Mouse (Mus musculus) lung, postnatal 14 days (tissue): Measurements from ENCODE around the gene Srd5a3.
"Not testable (repeated sequence)": the region's sequence is repeated elsewhere in the genome, so short reads cannot be mapped to it uniquely, and the experiment has no call there.

ENCODE experiments used
- DNase-seq: peaks from one replicate; pipeline ENCODE4 v3.0.0; 2021

Srd5a3 gene

DNA sequence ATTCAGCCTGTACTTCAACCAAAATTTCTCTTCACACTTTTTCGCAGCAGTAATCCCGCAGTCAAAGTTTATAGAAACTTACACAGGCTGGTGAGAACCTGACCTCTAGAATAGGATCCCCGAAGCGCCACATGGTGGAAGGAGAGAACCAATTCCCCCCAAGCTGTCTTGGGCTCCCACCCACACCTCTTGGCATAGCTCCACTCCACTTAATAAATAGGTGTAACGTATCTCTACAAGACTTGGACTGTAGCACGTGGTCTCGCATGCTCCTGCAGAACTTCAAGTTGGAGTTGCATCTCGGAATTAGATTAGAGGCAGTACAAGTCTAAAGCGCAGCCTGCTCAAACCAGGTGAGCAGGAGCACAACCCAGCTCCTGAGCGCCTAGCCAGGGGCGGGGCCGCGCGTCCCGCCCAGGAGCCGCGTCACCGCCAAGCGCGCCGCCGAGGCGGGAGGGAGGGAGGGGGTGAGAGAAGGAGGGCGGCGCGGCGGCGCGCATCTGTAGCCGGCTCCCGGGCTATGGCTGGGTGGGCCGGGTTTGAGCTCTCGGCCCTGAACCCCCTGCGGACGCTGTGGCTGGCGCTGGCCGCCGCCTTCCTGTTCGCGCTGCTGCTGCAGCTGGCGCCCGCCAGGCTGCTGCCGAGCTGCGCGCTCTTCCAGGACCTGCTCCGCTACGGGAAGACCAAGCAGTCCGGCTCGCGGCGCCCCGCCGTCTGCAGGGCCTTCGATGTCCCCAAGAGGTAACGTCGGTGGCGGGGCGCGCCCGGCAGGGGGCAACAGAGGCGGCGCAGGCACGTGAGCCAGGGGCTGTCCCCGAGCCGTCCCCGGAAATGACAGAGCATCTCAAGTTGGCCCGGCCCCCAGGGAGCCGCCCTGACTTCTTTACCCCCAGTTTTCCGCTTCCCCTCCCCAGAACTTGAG, at the start of gene Srd5a3:
Gene Srd5a3 (plus strand): TSS at position 464 of the 922 bp plus-strand sequence.
- DNase-seq = peak; percentile 99

DNA sequence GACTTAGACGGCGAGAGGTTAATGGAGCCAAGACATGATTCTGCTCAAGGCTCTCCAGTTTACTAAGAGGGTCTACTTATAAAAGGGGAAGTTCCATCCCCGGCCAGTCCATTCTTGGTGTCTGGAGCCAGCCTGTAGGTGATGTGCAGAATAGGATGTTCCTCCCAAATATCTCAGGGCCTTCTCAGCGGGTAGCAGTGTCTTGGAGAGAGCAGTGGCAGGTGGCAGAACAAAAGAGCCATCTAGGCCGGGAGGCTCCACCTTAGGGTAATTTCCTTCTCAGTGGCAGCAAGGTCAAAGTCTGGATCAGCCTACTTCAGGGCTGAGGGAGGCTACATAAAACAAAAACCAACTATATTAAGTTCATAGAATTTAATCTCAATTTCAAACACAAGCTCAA, 36.3 kb upstream of the Srd5a3 start:
- not testable (repeated sequence) for DNase-seq

DNA sequence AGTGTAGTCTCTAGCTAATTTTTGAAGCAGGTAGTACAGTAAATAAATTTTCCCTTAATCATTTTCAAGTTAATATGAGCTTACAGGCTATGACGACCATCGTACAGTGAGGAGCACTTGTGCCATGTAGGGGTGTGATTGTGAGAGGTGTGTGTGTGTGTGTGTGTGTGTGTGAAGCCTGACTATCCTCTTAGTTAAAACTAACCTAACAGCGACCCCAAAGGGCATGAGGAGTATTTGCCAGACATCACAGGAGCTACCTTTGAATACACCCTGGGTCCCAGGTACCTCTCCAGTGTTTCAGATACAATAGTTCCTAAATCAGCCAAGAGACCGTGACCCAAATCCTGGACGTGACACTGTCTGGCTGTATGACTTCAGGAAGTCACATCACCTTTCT, 32.8 kb upstream of the Srd5a3 start:
- DNase-seq = no peak

DNA sequence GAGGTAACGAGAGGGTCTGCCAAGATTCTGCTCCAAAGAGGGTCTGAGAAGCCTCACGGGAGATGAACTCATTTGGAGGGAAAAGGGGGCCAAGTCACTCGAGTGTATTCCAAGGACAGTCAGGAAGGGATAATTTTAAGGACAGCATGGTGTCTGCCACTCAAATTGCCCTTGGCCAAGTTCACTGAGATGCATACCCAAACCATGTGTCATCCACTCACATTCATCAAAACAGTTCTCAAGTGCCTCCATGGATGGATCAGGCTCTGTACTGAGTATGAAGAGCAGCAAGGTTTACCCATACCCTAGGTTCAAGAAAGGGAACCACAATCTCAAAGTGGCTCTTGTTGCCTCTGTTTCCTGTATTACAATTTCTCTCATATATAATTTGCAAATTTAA, 31.6 kb upstream of the Srd5a3 start:
- no peak for DNase-seq

DNA sequence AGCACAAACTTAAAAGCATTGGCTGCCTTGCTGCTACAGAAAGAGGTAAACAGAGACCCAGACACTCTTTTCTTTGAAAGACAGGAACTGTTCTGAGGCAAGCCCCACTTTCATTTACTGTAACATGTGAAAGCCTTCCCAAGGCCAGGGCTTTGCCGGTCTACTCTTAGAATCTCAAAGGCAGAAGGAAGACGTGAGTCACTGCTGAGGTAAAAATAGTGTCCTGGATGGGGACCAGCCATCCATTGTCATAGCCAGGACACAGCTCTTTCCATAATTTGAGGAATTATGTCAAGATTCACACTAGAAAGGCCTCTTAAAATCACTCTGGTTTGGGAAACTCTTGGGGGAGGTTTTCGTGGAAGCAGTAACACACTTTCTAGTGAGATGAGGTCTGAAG, 28.9 kb upstream of the Srd5a3 start:
- no peak for DNase-seq

DNA sequence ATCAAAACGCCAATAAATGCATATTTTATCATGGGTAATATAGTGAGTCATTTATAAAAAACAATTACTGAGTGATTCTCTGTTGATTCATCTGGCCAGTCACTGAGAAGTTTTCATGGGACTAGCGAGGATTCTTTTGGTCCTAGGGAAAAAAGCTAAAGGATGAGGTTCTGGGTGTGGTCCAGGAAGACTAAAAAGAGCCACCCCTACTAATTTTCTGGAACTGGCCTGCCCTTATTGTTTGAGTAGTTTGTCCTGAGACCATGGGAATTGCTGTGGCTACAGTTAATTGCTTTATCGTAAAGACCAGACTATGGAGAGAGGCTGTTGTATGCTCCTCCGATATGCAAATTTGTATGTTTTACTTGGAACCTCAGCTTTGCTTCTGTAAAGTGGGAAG, 28.1 kb upstream of the Srd5a3 start:
- no peak for DNase-seq

DNA sequence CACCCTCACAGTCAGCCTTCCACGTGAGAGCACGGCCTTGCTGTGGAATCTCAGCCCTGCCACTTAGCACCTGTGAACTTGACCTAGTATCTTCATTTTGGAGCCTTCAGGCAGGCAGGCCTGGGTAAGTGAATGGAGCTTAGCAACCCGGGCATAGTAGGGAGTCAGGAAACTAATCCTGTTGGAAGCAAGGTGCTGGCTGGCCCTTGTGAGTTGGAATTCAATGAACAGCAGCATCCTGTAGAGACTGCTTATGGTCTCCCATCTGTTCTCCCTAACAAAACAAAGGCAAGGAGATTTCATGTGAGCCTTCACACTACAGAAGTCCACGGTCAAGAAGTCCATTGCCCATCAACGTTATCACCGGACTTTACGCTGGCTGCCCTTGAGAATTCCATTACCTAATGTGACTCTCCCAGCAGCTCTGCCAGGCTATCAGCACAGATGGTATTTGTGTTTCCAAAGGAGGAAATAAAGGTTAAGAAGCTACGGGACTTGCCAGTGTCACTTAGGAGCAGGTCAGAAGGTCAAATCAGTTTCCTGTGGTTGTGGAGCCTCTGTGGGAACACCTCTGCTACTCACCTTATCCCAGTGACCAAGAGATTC, 24.5 kb upstream of the Srd5a3 start:
- no peak for DNase-seq

DNA sequence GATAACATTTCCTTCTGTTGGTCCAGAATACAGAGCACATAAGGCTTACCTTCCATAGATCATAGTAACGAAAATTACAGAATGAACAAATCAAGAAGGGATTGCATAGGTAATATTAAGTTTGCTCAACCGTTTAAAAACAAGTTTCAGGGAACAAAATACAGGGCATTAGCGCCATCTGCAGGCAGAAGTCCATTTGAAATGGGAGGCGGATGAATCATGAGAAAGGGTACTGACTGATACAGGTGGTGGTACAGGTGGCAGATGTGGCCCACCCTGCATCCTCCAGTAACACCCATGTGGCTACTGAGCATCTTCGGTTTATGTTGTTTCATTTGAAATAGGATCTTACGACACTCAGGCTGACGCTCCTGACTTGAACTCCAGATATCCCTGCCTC, 21.6 kb upstream of the Srd5a3 start:
- peak; percentile 84 for DNase-seq

DNA sequence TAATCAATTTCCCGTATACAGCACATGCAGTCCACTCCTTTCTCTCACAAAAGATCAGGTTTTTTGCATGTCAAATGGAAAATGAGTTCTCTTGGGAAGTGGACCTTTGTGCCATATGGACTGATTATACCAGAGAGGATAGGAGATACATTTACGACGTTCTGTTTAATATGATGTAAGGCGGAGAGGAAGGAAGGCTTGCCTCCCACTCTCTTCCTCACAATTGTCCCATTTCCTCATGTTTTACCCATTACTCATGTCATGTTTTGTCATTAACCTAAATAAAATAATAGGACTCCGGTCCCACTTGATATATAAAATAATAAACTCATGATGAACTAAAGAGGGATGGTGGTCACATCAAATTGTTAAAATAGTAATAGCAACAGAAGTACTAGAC, 19.4 kb upstream of the Srd5a3 start:
- DNase-seq = no peak

DNA sequence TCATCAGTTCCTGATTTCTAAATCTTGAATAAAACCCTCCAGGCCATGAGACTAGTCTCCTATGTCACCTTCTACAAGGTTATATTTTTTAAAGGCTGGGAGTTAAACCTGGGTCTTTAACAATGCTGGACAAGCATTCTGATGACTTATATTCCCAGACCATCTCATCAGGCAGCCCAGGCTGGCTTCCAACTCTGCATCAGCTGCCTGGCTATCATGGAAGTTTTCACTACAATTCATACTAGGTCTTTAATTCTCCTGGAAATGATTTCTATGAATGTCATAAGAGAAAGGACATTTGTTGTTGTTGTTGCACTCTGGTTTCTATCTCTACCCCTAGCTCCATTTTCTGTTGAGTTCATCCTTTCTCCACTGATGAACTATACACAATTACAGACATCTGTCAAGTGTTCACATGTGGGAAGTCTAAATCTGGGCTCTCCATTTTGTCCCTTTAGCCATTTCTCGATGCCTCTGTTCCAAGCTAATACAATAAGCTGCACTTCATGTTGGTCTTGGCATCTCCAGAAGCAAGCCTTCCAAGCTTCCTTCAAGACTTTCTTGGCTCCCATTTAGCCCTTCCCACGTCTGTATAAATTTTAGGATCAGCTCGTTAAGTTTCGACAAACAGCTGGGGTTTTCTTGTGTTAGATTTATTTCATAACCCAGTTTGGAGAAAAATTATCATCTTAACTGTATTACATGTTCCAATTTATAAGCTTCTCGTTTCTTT, 12.3 kb upstream of the Srd5a3 start:
- no peak for DNase-seq

DNA sequence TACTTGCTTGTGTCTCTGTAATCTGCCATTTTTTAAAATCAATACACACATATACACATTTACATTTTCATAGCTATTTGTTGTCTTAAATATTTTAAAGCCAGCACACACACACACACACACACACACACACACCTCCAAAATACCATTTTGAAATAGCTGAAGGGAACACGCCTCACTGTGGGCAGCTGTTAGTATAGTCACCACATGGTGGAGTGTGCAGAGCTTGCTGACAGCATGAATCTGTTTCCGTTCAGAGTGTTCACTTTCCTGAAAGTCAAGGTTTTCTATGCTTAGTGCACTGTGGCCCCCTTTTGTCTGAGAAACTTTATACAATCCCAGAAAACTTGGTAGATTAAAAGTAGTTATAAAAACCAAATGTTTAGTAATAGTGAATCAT, 9.8 kb upstream of the Srd5a3 start:
- no peak for DNase-seq

DNA sequence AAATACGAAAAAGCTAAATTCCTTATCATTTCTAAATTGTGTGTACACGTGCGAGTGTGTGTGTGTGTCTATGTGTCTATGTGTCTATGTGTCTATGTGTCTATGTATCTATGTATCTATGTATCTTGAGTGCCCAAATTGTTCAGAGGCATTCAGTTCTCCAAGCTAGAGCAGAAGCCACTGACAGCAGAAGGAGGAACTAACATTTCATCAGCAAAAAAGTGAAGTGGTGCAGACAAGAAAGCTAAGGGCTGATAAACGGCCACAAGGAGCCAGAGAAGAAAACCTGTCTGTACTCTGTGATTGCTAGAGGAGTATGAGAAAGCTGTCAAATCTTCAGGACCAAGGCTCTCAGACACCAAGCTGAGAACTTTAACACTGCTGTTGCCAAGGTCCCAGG, 8.1 kb upstream of the Srd5a3 start:
- DNase-seq = no peak

DNA sequence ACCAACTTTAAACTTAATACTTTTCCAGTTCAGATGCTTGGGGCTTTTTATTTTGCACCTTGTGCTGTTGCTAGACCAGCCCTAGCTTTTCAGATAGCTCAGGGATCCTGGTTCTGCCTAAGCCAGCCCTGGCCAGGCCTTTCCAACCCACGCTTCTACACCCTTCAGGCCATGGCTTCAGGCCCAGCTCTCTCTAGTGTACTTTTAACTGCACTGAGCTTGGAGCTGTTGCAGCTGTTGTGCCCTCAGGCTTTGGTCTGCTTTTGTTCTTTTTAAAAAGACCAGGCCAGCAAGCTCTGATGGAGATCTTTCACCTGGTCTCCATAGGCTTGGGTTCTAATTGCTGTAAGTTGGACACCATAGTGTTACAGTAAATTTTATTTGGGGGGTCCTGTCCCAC, 4.4 kb upstream of the Srd5a3 start:
- peak; percentile 35 for DNase-seq

DNA sequence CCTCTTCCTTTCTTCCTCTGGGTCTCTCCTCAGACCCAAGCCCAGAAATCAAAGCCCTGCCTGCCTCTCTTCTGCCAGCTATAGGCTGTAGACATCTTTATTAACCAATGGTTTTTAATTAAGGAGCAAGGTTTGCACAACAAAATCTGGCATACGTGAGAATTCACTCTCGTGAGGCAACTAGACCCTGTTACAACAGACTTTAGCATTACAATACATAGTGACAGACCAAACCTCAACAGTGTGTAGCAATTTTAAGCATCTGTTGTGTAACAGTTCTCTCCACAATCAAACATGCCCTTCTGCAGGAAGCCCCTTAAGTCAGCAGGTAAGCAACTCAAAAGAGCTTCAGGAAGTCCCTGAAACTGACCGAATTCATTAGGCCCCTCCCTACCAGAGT, 3.8 kb upstream of the Srd5a3 start:
- DNase-seq = no peak

DNA sequence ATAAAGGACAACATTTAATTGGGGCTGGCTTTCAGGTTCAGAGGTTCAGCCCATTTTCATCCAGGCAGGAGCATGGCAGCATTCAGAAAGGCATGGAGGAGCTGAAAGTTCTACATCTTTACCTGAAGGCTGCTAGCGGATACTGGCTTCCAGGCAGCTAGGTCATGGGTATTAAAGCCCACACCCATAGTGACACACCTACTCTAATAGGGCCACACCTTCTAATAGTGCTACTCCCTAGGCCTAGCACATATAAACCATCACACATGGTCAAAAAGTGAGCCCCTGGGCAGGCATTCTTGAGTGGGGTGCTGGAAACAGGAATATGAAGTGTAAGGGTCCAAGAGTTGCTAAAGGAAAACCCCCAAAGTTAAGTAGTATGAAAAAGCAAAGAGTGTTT, 2.5 kb upstream of the Srd5a3 start:
- DNase-seq = no peak

DNA sequence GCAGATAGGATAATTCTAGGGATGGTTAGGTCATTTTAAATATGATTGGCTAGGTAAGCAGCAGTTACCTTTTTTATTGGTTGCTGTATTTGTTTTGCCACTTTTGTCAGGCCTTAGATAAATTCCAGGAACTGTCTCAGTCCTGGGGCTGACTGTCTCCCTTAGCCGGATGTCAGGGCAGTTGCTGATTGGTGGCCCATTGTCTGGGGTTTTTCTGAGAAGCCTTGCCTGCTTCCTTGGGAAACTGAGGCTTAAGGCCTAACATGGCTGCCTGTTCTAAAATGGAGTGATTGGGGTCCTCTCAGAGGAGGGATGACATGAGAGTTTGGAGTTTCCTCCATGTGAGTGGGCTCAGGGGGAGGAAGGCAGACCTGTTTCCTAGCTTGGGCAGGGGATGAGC, 2.0 kb upstream of the Srd5a3 start:
- no peak for DNase-seq

DNA sequence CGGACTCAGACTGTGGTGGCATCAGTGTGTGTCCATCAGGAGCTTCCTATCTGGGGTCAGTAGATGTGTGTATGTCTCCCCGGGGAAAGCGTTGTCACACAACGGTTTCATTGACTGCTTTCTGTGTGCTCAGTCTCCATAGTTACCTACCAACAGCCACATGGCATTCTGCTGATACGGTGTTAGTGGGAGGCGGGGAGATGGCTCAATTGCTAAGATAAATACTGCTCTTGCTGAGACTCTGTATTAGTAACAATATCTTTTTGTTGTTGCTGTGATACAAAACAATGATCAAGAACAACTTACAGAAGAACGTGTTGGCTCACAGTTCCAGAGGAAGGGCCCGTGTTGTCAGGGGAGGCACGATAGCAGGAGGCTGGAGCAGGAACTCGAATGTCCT, 1.6 kb upstream of the Srd5a3 start:
- DNase-seq = no peak

DNA sequence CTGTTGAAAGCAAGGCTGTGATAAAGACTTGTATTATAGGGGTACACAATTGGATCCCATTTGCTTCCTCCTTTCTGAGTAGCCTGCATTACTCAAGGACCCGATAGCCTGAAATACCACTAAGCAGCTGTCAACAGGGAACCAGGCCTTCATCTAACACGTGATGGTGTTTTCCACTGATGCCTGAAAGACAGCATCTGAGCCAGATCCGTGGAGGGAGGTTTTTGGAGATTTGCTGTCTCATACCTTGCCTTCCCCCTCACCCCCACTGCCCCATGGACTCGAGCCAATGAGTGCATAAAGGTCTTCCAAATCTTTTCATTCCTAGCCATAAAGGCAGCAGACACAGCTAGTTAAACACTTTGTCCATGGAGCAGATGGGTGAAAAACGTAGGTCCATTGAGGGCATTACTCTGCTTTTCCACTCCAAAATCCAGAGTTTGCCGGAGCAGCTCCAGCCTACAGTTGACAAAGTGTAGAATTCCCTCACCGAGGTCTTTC, 850 bp upstream of the Srd5a3 start:
- DNase-seq = peak; percentile 15

DNA sequence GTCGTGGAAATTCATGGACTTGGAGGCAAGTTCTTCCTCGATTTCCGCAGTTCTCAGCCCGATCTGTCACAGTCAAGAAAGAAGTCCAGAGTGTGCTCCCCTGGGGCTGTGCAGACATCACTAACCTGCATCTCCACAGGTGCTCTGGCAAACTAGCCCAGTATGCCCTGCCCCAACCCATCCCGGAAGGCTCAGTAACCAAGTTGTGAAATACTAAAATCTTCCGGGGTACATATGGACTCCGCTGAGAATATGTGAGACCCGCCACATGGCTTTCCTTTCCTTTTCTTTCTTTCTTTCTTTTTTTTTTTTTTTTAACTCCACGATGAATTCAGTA, 627 bp downstream of the Srd5a3 start:
- no peak for DNase-seq

DNA sequence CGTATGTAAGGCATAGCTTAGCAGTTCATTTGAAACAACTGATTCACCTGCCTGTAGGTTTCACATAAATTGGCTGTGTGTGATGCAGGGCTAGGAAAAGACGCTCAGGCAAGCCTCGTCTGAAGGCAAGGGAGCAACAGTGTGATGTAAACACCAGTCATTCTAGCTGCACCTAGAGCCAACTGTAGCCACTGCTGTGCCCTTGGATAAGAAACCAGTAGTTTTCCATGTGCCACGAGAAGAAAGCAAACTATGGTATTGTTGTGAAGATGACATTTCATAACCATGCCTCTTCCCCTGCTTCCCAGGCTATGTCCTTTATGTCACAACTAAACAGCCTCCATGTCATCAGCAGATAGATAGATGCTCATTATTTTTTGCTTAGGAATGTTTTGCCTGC, 3.3 kb downstream of the Srd5a3 start:
- no peak for DNase-seq

DNA sequence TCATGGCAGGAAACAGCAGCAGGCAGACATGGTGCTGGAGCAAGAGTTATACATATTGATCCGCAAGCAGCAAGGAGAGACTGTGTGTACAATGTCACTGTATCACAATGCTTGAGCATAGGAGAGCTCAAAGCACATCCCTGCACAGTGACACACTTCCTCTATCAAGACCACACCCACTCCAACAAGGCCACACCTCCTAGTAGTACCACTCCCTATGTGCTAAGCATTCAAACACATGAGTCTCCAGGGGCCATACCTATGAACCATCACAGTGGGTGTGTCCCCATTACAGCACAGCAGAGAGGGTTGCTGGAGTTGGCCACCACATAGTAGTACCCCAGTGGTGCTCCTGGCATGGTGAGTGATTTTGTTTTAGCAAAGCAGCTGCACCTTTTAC, 6.3 kb downstream of the Srd5a3 start:
- DNase-seq = no peak

DNA sequence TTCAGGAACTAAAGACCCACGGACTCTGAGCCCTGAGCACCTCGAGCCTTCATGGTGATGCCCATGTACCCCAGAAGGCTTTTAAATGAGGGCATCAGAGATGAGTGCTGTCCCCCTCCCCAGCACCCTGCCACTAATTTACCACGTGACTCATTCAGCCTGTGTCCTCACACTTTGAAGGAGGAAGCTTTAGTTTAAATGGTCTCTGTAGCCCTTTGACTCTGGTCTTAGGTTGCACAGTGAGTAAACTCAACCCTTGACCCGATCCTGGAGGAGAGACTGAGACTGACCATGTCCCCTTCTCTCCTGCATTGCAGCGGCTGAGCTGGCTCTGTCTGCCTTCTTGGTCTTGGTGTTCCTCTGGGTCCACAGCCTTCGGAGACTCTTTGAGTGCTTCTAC, 9.4 kb downstream of the Srd5a3 start:
- no peak for DNase-seq

DNA sequence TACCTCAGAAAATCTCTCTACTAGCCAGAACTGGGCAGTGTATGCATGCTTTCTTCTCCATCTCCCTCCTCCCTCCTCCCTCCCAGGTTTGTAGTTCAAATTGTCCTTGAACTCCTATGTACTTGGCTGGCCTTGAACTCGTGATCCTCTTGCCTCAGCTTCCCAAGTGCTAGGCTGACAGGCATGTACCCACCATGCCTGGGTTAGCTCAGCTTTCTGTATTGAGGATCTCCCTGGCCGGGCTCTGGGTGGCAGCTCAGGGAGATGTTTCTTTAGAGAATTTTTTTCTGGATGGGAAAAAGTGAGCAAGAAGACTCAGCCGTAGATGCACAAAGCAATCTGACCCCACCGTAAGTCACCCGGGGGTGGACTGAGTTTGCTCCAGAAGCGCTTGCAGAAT, 12.9 kb downstream of the Srd5a3 start:
- no peak for DNase-seq

DNA sequence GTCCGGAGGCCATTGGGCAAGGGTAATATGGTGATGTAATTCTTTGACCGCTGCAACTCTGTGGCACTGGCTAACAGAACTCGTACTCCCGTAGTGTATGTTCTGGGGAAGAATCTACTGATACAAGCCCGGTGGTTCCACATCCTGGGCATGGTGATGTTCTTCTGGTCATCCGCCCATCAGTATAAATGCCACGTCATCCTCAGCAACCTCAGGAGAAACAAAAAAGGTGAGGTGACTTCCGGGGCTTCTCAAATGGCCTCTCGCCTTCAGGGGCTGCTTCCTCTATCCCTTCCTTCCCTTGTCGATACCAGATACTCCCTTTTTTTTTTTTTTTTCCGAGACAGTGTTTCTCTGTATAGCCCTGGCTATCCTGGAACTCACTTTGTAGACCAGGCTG, 13.4 kb downstream of the Srd5a3 start:
- no peak for DNase-seq
